ENCODE assay signal across 9 mouse cellular contexts in genomic region chr7:80652289-80652688, GRCm38 (mm10). TPM values are rescaled to one million over a fixed set of nuclear protein-coding genes. Genes with fewer than 3 reads are reported as not detected.
A peak's percentile ranks its signal among the peaks of the same experiment; 100 is the strongest.
DNase-seq lines count a peak whose midpoint lies in the region; ATAC-seq and TF ChIP-seq lines count a peak whose summit lies in the region.
"Had no signal": no experiment of that assay in that cellular context is flagged by ENCODE, and none has a peak within 500 bp of the region (broad histone marks: within the 10 kb centered on the region; RNA-seq: fewer than 3 reads in every experiment).

No protein-coding gene starts in this region.

- DNase-seq in heart, embryonic 10.5 days (ENCODE audit: low spot score): no peak
- no peak for DNase-seq in heart, adult 8-10 months (ENCODE audit: low spot score)
- DNase-seq in testis, postnatal 14 days (ENCODE audit: low spot score): no peak
- no peak for DNase-seq in c-Kit-positive CD71-positive TER-119-positive erythroid progenitor cells, embryonic 14.5 days (ENCODE audit: low spot score)
- no peak for DNase-seq in adrenal gland, adult 2 months
- no peak for DNase-seq in layer of hippocampus, postnatal 36 days
- DNase-seq: gastrocnemius, postnatal 36 days had no signal

- ATAC-seq in megakaryocyte, adult 5-6 weeks (ENCODE audit: poor library complexity, severe bottlenecking): peak; percentile 33

- peaks cover 48% of the 10 kb centered on the region for H3K4me1 ChIP-seq in heart, embryonic 10.5 days
- peaks cover 3% of the 10 kb centered on the region; the same call in 1 of the 2 replicates for H3K4me1 ChIP-seq in testis, adult 2 months (ENCODE audit: control insufficient read depth, insufficient read depth, low read length)

- no peak overlapping the region for H3K4me3 ChIP-seq in heart, embryonic 10.5 days
- no peak overlapping the region for H3K4me3 ChIP-seq in testis, adult 2 months (ENCODE audit: control insufficient read depth, low read depth, low read length)

- H3K27ac ChIP-seq in heart, embryonic 10.5 days: 0 out of 2 replicates have a peak overlapping the region, but pooled peaks have one; percentile 42
- H3K27ac ChIP-seq in testis, adult 2 months (ENCODE audit: control insufficient read depth, insufficient read depth, low read depth, low read length): peak overlapping the region; percentile 74

- no peaks in the 10 kb centered on the region for H3K9me3 ChIP-seq in heart, embryonic 10.5 days

- H3K36me3 ChIP-seq in heart, embryonic 10.5 days: no peaks in the 10 kb centered on the region
- H3K36me3 ChIP-seq in testis, adult 2 months (ENCODE audit: control insufficient read depth, insufficient read depth, low read length): no peaks in the 10 kb centered on the region

- no peaks in the 10 kb centered on the region for H3K27me3 ChIP-seq in heart, embryonic 10.5 days (ENCODE audit: insufficient read depth, poor library complexity, severe bottlenecking)
- no peaks in the 10 kb centered on the region for H3K27me3 ChIP-seq in testis, adult 2 months (ENCODE audit: control insufficient read depth, insufficient read depth, low read length)

- TF ChIP-seq POLR2A in testis, adult 2 months (IDR thresholded peaks at IDR 0.05; ENCODE audit: control insufficient read depth, low read depth, low read length): no peak

- WGBS in heart, embryonic 10.5 days: 67% methylated on average over 5 of the region's 5 CpGs

- no peak for TF ChIP-seq CTCF in testis, adult 2 months (IDR thresholded peaks at IDR 0.05; ENCODE audit: control insufficient read depth, insufficient read depth, insufficient replicate concordance, low read depth, low read length)

RNA-seq across cellular contexts. Expression of gene Crtc3, which starts 36.4 kb away (rescaled TPM):
- polyA plus RNA-seq in heart, embryonic 10.5 days (2016; fragmentation: Nextera tagmentation; extraction: Ambion mirVana): 14.6 and 18.6 TPM in 2 replicates
- 10 to 100 TPM; 10.7 to 12.1 (median 11.7) TPM for total RNA-seq in heart, adult 8-10 months (2022)
- 7.7 and 8.8 TPM in 2 replicates for polyA plus RNA-seq in testis, adult 2 months (2012; rRNA removed)
- total RNA-seq in megakaryocyte, adult 5-6 weeks (2015): 21.3 and 26.9 TPM in 2 replicates
- total RNA-seq in megakaryocyte, adult 5-6 weeks (2017): 12.5 and 13.0 TPM in 2 replicates
- 10 to 100 TPM; 27.1 to 27.7 TPM for total RNA-seq in adrenal gland, adult 2 months (2021)
- 39.7 and 50.3 TPM in 2 replicates for polyA plus RNA-seq in adrenal gland, adult 2 months (2012; rRNA removed)
- total RNA-seq in layer of hippocampus, postnatal 36 days (2021): 10 to 100 TPM; 18.3 to 22.2 TPM
